Mouse (Mus musculus) kidney, adult 10 weeks (tissue): ENCODE data around the gene Epc2. TPM values are rescaled to one million over a fixed set of nuclear protein-coding genes. Genes with fewer than 3 reads are reported as not detected.

Source experiments
- polyA plus RNA-seq: library from polyadenylated mRNA; stranded (reverse); fragments of 350-450 nt; fragmentation: Illumina TruSeq; extraction: RNeasy Lipid Tissue Mini Kit (QIAGEN cat#74804); gene quantifications from one replicate; pipeline ENCODE4 v1.2.3, GENCODE M21; 2014; ENCODE audit warnings: low read depth, low replicate concordance

The Epc2 gene
- polyA plus RNA-seq: 39.3 TPM

DNA sequence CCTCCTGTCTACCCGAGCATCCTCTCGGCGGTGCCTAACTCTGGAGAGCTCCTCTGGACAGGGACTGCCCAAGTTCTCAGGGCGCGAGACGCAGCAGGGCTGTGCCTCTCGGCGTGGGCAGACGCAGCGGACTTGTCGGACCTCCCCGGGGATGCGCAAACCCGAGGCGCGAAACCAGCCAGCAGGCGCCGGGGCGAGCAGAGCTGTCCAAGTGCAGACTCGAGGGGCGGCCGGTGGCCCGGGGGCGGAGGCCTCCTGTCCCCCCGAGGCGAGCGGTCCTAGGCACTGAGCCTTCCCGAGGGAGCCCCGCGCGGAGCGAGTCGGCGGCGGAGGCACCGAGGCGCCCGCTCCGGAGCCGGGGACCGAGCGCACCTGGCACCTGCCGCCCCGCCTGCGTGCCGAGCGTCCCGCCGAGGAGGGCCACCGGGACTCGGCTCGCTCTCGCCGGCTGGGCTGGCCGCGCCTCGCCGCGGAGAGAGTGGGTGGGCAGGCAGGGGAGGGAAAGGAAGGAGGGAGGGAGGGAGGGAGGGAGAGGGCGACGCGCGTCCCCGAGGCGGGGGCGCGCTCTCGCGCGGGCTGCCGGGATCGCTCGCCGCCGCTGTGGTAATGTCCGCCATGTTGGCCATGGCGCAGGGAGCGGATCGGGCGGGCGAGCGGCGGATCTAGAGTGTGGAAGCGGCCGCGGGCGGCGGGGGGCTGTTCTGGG, at the start of gene Epc2:
Epc2 (plus strand) TSS at position 556 of the 706 bp plus-strand sequence.

Other genes starting within 250 kb of the Epc2 start
- 1.9 TPM for gene Kif5c, start 167.8 kb downstream of the Epc2 start, polyA plus RNA-seq